ENCODE assay signal across 11 mouse cellular contexts in the genomic region with DNA sequence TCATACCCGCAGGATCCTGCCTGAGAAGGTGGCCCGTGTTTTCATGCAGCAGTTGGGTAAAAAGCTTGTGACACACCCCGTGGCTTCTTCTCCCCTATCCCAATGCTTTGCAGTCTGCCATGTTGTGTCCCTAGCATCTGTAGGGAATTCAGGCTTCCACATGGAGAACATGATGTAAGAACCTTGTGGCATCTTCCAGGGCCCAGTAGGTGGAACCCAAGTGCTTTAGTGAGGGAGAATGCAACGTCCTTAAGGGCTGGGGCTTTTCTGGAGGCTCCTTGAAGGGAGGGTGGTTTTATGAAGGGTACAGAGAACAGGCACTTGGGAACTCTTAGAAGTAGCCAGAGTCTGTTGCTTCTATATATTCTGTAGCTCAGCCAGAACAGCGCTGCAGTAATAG. TPM values are rescaled to one million over a fixed set of nuclear protein-coding genes. Genes with fewer than 3 reads are reported as not detected.
DNase-seq lines count a peak whose midpoint lies in the region; ATAC-seq lines count a peak whose summit lies in the region.
"Had no signal": no experiment of that assay in that cellular context is flagged by ENCODE, and none has a peak within 500 bp of the region (broad histone marks: within the 10 kb centered on the region; RNA-seq: fewer than 3 reads in every experiment).

No protein-coding gene starts in this region.

- DNase-seq in forebrain, embryonic 10.5 days (ENCODE audit: extremely low spot score, low spot score), result no peak
- DNase-seq in left cerebral cortex, postnatal 14 days (ENCODE audit: low spot score in 2 of 2), result peak; percentile 40 to 74
- DNase-seq in left cerebral cortex, postnatal 36 days (ENCODE audit: low spot score in 2 of 2), result no peak
- peak; percentile 42 for DNase-seq in embryo, embryonic 10.5 days (ENCODE audit: low spot score)
- peak; percentile 33 for DNase-seq in midbrain, embryonic 14.5 days
- DNase-seq in adrenal gland, postnatal 4 days (ENCODE audit: low spot score in 2 of 2), result no peak
- no peak for DNase-seq in thymus, postnatal 0 days (ENCODE audit: low spot score)

- peak overlapping the region; percentile 74 for H3K4me3 ChIP-seq in forebrain, embryonic 10.5 days
- no peak overlapping the region for H3K4me3 ChIP-seq in forebrain, embryonic 16.5 days (replicated peaks; ENCODE audit: low read length)
- no peak overlapping the region for H3K4me3 ChIP-seq in midbrain, embryonic 14.5 days (replicated peaks; ENCODE audit: low read depth, low read length)

- peaks cover 59% of the 10 kb centered on the region for H3K36me3 ChIP-seq in forebrain, embryonic 10.5 days (replicated peaks)
- H3K36me3 ChIP-seq in forebrain, embryonic 16.5 days (ENCODE audit: control insufficient read depth, insufficient read depth), result peaks cover 10% of the 10 kb centered on the region
- peaks cover 44% of the 10 kb centered on the region for H3K36me3 ChIP-seq in midbrain, embryonic 14.5 days (ENCODE audit: control insufficient read depth, insufficient read depth, low read length)

- no peak overlapping the region for H3K27ac ChIP-seq in forebrain, embryonic 10.5 days
- no peak overlapping the region for H3K27ac ChIP-seq in forebrain, embryonic 16.5 days (ENCODE audit: low read length)
- H3K27ac ChIP-seq in midbrain, embryonic 14.5 days (replicated peaks; ENCODE audit: low read depth, low read length), result no peak overlapping the region

- no peaks in the 10 kb centered on the region for H3K9me3 ChIP-seq in forebrain, embryonic 10.5 days
- no peaks in the 10 kb centered on the region for H3K9me3 ChIP-seq in forebrain, embryonic 16.5 days (ENCODE audit: control insufficient read depth, low read length)
- H3K9me3 ChIP-seq in midbrain, embryonic 14.5 days (ENCODE audit: control insufficient read depth, low read length), result no peaks in the 10 kb centered on the region
- H3K9me3 ChIP-seq: G1E had no signal

- peaks cover 9% of the 10 kb centered on the region; the same call in 1 of the 2 replicates for H3K27me3 ChIP-seq in forebrain, embryonic 10.5 days (ENCODE audit: poor library complexity, severe bottlenecking)
- no peaks in the 10 kb centered on the region for H3K27me3 ChIP-seq in forebrain, embryonic 16.5 days (replicated peaks; ENCODE audit: control insufficient read depth, insufficient read depth, low read length)
- no peaks in the 10 kb centered on the region for H3K27me3 ChIP-seq in midbrain, embryonic 14.5 days (ENCODE audit: control insufficient read depth, insufficient read depth, low read length)

- no peak overlapping the region for H3K9ac ChIP-seq in forebrain, embryonic 16.5 days (replicated peaks; ENCODE audit: low read depth, low read length)
- no peak overlapping the region for H3K9ac ChIP-seq in midbrain, embryonic 14.5 days (replicated peaks; ENCODE audit: low read length)

- ATAC-seq in forebrain, embryonic 16.5 days, result no peak
- ATAC-seq in midbrain, embryonic 14.5 days (ENCODE audit: low FRiP score, low TSS enrichment), result no peak

- no peak overlapping the region; the same call in 1 of the 2 replicates for H3K4me2 ChIP-seq in forebrain, embryonic 16.5 days (ENCODE audit: low read length)
- peak overlapping the region; percentile 88; the same call in 1 of the 2 replicates for H3K4me2 ChIP-seq in midbrain, embryonic 14.5 days (ENCODE audit: low read length)

- 34% methylated on average over 5 of the region's 5 CpGs for WGBS in forebrain, embryonic 10.5 days
- 36% methylated on average over 5 of the region's 5 CpGs for WGBS in forebrain, embryonic 16.5 days
- WGBS in midbrain, embryonic 14.5 days, result 33% methylated on average over 5 of the region's 5 CpGs

- intact Hi-C loops in left cerebral cortex, postnatal 14 days (cut with DNase I), result no loop called here
- intact Hi-C loops in left cerebral cortex, postnatal 36 days (cut with DNase I), result loop anchor here (5.0 kb wide), 1 partner anchor 57 kb away; no protein-coding TSS in a partner anchor

- H3K4me1 ChIP-seq in forebrain, embryonic 10.5 days, result peaks cover 47% of the 10 kb centered on the region
- H3K4me1 ChIP-seq in forebrain, embryonic 16.5 days (replicated peaks; ENCODE audit: control insufficient read depth, insufficient read depth, low read length), result peaks cover 15% of the 10 kb centered on the region
- H3K4me1 ChIP-seq in midbrain, embryonic 14.5 days (ENCODE audit: control insufficient read depth, insufficient read depth, low read length), result peaks cover 11% of the 10 kb centered on the region

RNA-seq across cellular contexts. Expression of a gene that starts 1.5 kb away (rescaled TPM):
- 12.8 and 14.7 TPM in 2 replicates for polyA plus RNA-seq in forebrain, embryonic 10.5 days (2016; fragmentation: Nextera tagmentation; extraction: Ambion mirVana)
- polyA plus RNA-seq in forebrain, embryonic 16.5 days (2015; fragmentation: Nextera tagmentation; extraction: Ambion mirVana), result 27.2 and 43.3 TPM in 2 replicates
- total RNA-seq in left cerebral cortex, postnatal 14 days (2021), result 10 to 100 TPM; 30.0 to 34.2 TPM
- 10 to 100 TPM; 23.9 to 38.5 TPM for total RNA-seq in left cerebral cortex, postnatal 36 days (2021)
- polyA plus RNA-seq in midbrain, embryonic 14.5 days (2014; fragmentation: Nextera tagmentation; extraction: Ambion mirVana), result 12.5 and 20.4 TPM in 2 replicates
- 10 to 100 TPM; 23.4 to 29.2 TPM for total RNA-seq in adrenal gland, postnatal 4 days (2021)
- polyA plus RNA-seq in thymus, postnatal 0 days (2015; fragmentation: Nextera tagmentation; extraction: Ambion mirVana), result 11.1 and 13.9 TPM in 2 replicates

RNA-seq across cellular contexts. Expression of a gene that starts 15.4 kb away (rescaled TPM):
- 1.9 and 2.9 TPM in 2 replicates for polyA plus RNA-seq in forebrain, embryonic 10.5 days (2016; fragmentation: Nextera tagmentation; extraction: Ambion mirVana)
- 0.09 TPM in 1 of 2 replicates, not detected in the other for polyA plus RNA-seq in forebrain, embryonic 16.5 days (2015; fragmentation: Nextera tagmentation; extraction: Ambion mirVana)
- total RNA-seq in left cerebral cortex, postnatal 14 days (2021), result 10 to 100 TPM; 16.3 to 24.4 TPM
- 10 to 100 TPM; 16.3 to 27.4 TPM for total RNA-seq in left cerebral cortex, postnatal 36 days (2021)
- polyA plus RNA-seq in midbrain, embryonic 14.5 days (2014; fragmentation: Nextera tagmentation; extraction: Ambion mirVana), result 0.74 and 0.96 TPM in 2 replicates
- not detected for total RNA-seq in adrenal gland, postnatal 4 days (2021)
- 0.18 TPM in 1 of 2 replicates, not detected in the other for polyA plus RNA-seq in thymus, postnatal 0 days (2015; fragmentation: Nextera tagmentation; extraction: Ambion mirVana)
- polyA plus RNA-seq: G1E had no signal

RNA-seq across cellular contexts. Expression of a gene that starts 29.8 kb away (rescaled TPM):
- not detected in 2 replicates for polyA plus RNA-seq in forebrain, embryonic 10.5 days (2016; fragmentation: Nextera tagmentation; extraction: Ambion mirVana)
- polyA plus RNA-seq in forebrain, embryonic 16.5 days (2015; fragmentation: Nextera tagmentation; extraction: Ambion mirVana), result not detected in 2 replicates
- total RNA-seq in left cerebral cortex, postnatal 14 days (2021), result not detected
- total RNA-seq in left cerebral cortex, postnatal 36 days (2021), result not detected
- not detected in 2 replicates for polyA plus RNA-seq in midbrain, embryonic 14.5 days (2014; fragmentation: Nextera tagmentation; extraction: Ambion mirVana)
- total RNA-seq in adrenal gland, postnatal 4 days (2021), result not detected
- 0.16 TPM in 1 of 2 replicates, not detected in the other for polyA plus RNA-seq in thymus, postnatal 0 days (2015; fragmentation: Nextera tagmentation; extraction: Ambion mirVana)
- total RNA-seq: G1E; layer of hippocampus, postnatal 14 days had no signal
- polyA plus RNA-seq: G1E; neural tube, embryonic 11.5 days had no signal

RNA-seq across cellular contexts. Expression of a gene that starts 30.0 kb away (rescaled TPM):
- 51.1 and 52.8 TPM in 2 replicates for polyA plus RNA-seq in forebrain, embryonic 10.5 days (2016; fragmentation: Nextera tagmentation; extraction: Ambion mirVana)
- polyA plus RNA-seq in forebrain, embryonic 16.5 days (2015; fragmentation: Nextera tagmentation; extraction: Ambion mirVana), result 54.0 and 56.0 TPM in 2 replicates
- 10 to 100 TPM; 25.4 to 29.1 TPM for total RNA-seq in left cerebral cortex, postnatal 14 days (2021)
- 10 to 100 TPM; 18.2 to 24.2 TPM for total RNA-seq in left cerebral cortex, postnatal 36 days (2021)
- 48.2 TPM in 2 replicates for polyA plus RNA-seq in midbrain, embryonic 14.5 days (2014; fragmentation: Nextera tagmentation; extraction: Ambion mirVana)
- 10 to 100 TPM; 63.4 to 72.2 TPM for total RNA-seq in adrenal gland, postnatal 4 days (2021)
- 58.4 and 65.2 TPM in 2 replicates for polyA plus RNA-seq in thymus, postnatal 0 days (2015; fragmentation: Nextera tagmentation; extraction: Ambion mirVana)

RNA-seq across cellular contexts. Expression of a gene that starts 38.2 kb away (rescaled TPM):
- polyA plus RNA-seq in forebrain, embryonic 10.5 days (2016; fragmentation: Nextera tagmentation; extraction: Ambion mirVana), result 63.2 and 66.9 TPM in 2 replicates
- 57.5 and 73.7 TPM in 2 replicates for polyA plus RNA-seq in forebrain, embryonic 16.5 days (2015; fragmentation: Nextera tagmentation; extraction: Ambion mirVana)
- total RNA-seq in left cerebral cortex, postnatal 14 days (2021), result 10 to 100 TPM; 73.3 to 82.3 TPM
- total RNA-seq in left cerebral cortex, postnatal 36 days (2021), result 10 to 100 TPM; 63.6 to 66.3 TPM
- polyA plus RNA-seq in midbrain, embryonic 14.5 days (2014; fragmentation: Nextera tagmentation; extraction: Ambion mirVana), result 53.5 and 56.5 TPM in 2 replicates
- 10 to 100 TPM; 50.7 to 55.7 TPM for total RNA-seq in adrenal gland, postnatal 4 days (2021)
- polyA plus RNA-seq in thymus, postnatal 0 days (2015; fragmentation: Nextera tagmentation; extraction: Ambion mirVana), result 20.9 and 21.6 TPM in 2 replicates

Comparison
In these comparisons a context has a peak if more than half of its experiments do, and no peak if none do; other contexts are left out.
1. DNase-seq: peak in left cerebral cortex, postnatal 14 days (2 of 2), embryo, embryonic 10.5 days (single experiment) and midbrain, embryonic 14.5 days (single experiment); none in forebrain, embryonic 10.5 days (single experiment), left cerebral cortex, postnatal 36 days (0 of 2), adrenal gland, postnatal 4 days (0 of 2) and thymus, postnatal 0 days (single experiment).